ENCODE assay signal across 8 mouse cellular contexts in the genomic region with DNA sequence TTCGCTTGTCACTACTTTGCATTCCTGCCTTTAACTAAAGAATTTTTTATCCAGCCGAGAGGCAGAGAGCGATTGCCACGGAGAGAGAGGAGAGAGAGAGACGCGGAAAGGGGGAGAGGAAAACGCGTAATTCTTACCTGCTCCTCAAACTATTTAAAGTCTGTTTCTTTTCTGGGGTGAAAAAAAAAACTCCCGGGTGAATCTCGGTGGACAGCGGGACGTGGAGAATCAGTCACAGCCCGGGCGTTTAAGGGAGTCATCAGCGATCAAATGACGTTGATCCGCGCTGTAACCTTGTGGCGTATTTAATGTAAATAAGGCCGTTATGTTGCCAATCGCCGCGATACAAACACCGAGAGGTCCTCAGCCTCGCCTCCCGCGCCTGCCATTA. TPM values are rescaled to one million over a fixed set of nuclear protein-coding genes. Genes with fewer than 3 reads are reported as not detected.
DNase-seq lines count a peak whose midpoint lies in the region; ATAC-seq and TF ChIP-seq lines count a peak whose summit lies in the region.

Zfp536 (minus strand) TSS at position 330 of the 391 bp plus-strand sequence.

- no peaks in the 10 kb centered on the region for H3K36me3 ChIP-seq in lung, postnatal 0 days (ENCODE audit: insufficient read depth, low read length)
- no peaks in the 10 kb centered on the region for H3K36me3 ChIP-seq in embryonic facial prominence, embryonic 12.5 days
- H3K36me3 ChIP-seq in hindbrain, embryonic 15.5 days: no peaks in the 10 kb centered on the region
- H3K36me3 ChIP-seq in liver, postnatal 0 days (replicated peaks; ENCODE audit: insufficient read depth, low read length): no peaks in the 10 kb centered on the region

- no peak for TF ChIP-seq EP300 in lung, postnatal 0 days (IDR thresholded peaks at IDR 0.05)
- TF ChIP-seq EP300 in liver, postnatal 0 days (IDR thresholded peaks at IDR 0.05; ENCODE audit: low read depth): no peak

- no peak for TF ChIP-seq CTCF in lung, postnatal 0 days (IDR thresholded peaks at IDR 0.05)
- TF ChIP-seq CTCF in liver, postnatal 0 days (IDR thresholded peaks at IDR 0.05; ENCODE audit: low read depth): no peak

- peaks cover 58% of the 10 kb centered on the region for H3K27me3 ChIP-seq in lung, postnatal 0 days (replicated peaks; ENCODE audit: insufficient read depth, low read length)
- peaks cover 35% of the 10 kb centered on the region for H3K27me3 ChIP-seq in embryonic facial prominence, embryonic 12.5 days
- 0 out of 2 replicates have a peak, but pooled peaks cover 4% of the 10 kb centered on the region for H3K27me3 ChIP-seq in hindbrain, embryonic 15.5 days
- peaks cover 82% of the 10 kb centered on the region for H3K27me3 ChIP-seq in liver, postnatal 0 days (ENCODE audit: insufficient read depth, low read length)

- H3K4me2 ChIP-seq in lung, postnatal 0 days (replicated peaks; ENCODE audit: low read depth, low read length): peak within 1 kb of the TSS; percentile 75
- peak within 1 kb of the TSS; percentile 94 for H3K4me2 ChIP-seq in embryonic facial prominence, embryonic 12.5 days (replicated peaks)
- peak within 1 kb of the TSS; percentile 91 for H3K4me2 ChIP-seq in hindbrain, embryonic 15.5 days
- peak within 1 kb of the TSS; percentile 72; the same call in 1 of the 2 replicates for H3K4me2 ChIP-seq in liver, postnatal 0 days (ENCODE audit: low read depth, low read length)

- peaks cover 9% of the 10 kb centered on the region; the same call in 1 of the 2 replicates for H3K4me1 ChIP-seq in lung, postnatal 0 days (ENCODE audit: insufficient read depth, low read depth, low read length)
- peaks cover 30% of the 10 kb centered on the region for H3K4me1 ChIP-seq in embryonic facial prominence, embryonic 12.5 days
- peaks cover 26% of the 10 kb centered on the region for H3K4me1 ChIP-seq in hindbrain, embryonic 15.5 days (replicated peaks)
- H3K4me1 ChIP-seq in liver, postnatal 0 days (ENCODE audit: insufficient read depth): peaks cover 2% of the 10 kb centered on the region; the same call in 1 of the 2 replicates

- ATAC-seq in lung, postnatal 0 days: no peak
- no peak for ATAC-seq in embryonic facial prominence, embryonic 12.5 days (ENCODE audit: insufficient number of reproducible peaks, insufficient read depth, low FRiP score, low TSS enrichment)
- ATAC-seq in hindbrain, embryonic 15.5 days (ENCODE audit: low FRiP score, low read depth): no peak
- no peak for ATAC-seq in liver, postnatal 0 days
- no peak for ATAC-seq in activated CD4-positive, CD25-positive, alpha-beta regulatory T cell, adult 4 months

- H3K4me3 ChIP-seq in lung, postnatal 0 days (ENCODE audit: low read depth, low read length): peak within 1 kb of the TSS; percentile 51
- peak within 1 kb of the TSS; percentile 49 for H3K4me3 ChIP-seq in embryonic facial prominence, embryonic 12.5 days
- peak within 1 kb of the TSS; percentile 58 for H3K4me3 ChIP-seq in hindbrain, embryonic 15.5 days
- peak within 1 kb of the TSS; percentile 40; the same call in 1 of the 2 replicates for H3K4me3 ChIP-seq in liver, postnatal 0 days (ENCODE audit: low read depth, low read length)

- DNase-seq in lung, postnatal 0 days (ENCODE audit: low spot score): peak; percentile 22
- DNase-seq in lung, postnatal 4 days: no peak
- DNase-seq in liver, postnatal 0 days: no peak
- no peak for DNase-seq in c-Kit-positive CD71-positive TER-119-positive erythroid progenitor cells, embryonic 14.5 days (ENCODE audit: low spot score)
- no peak for DNase-seq in lung, postnatal 14 days

- WGBS in lung, postnatal 0 days: 1% methylated on average over 27 of the region's 27 CpGs
- WGBS in embryonic facial prominence, embryonic 12.5 days: under 1% methylated on average over 27 of the region's 27 CpGs
- under 1% methylated on average over 27 of the region's 27 CpGs for WGBS in hindbrain, embryonic 15.5 days
- whole genome bisulfite sequencing in liver, postnatal 0 days (ENCODE audit: insufficient replicate concordance): under 1% methylated on average over 27 of the region's 27 CpGs

- no peak within 1 kb of the TSS for H3K27ac ChIP-seq in lung, postnatal 0 days (ENCODE audit: low read length)
- H3K27ac ChIP-seq in embryonic facial prominence, embryonic 12.5 days: peak within 1 kb of the TSS; percentile 36; the same call in 1 of the 2 replicates
- H3K27ac ChIP-seq in hindbrain, embryonic 15.5 days (replicated peaks): peak within 1 kb of the TSS; percentile 84
- H3K27ac ChIP-seq in liver, postnatal 0 days (ENCODE audit: low read depth): no peak within 1 kb of the TSS

- H3K9ac ChIP-seq in lung, postnatal 0 days (replicated peaks; ENCODE audit: low read depth): no peak within 1 kb of the TSS
- peak within 1 kb of the TSS; percentile 61 for H3K9ac ChIP-seq in embryonic facial prominence, embryonic 12.5 days
- peak within 1 kb of the TSS; percentile 59 for H3K9ac ChIP-seq in hindbrain, embryonic 15.5 days
- H3K9ac ChIP-seq in liver, postnatal 0 days (replicated peaks): no peak within 1 kb of the TSS

- no peaks in the 10 kb centered on the region for H3K9me3 ChIP-seq in lung, postnatal 0 days (ENCODE audit: low read length)
- H3K9me3 ChIP-seq in embryonic facial prominence, embryonic 12.5 days: no peaks in the 10 kb centered on the region
- H3K9me3 ChIP-seq in hindbrain, embryonic 15.5 days: no peaks in the 10 kb centered on the region
- no peaks in the 10 kb centered on the region for H3K9me3 ChIP-seq in liver, postnatal 0 days (ENCODE audit: low read length)

RNA-seq across cellular contexts. Expression of gene Zfp536, which starts in this region (rescaled TPM):
- polyA plus RNA-seq in lung, postnatal 0 days (2015; fragmentation: Nextera tagmentation; extraction: Ambion mirVana): 3.2 and 3.5 TPM in 2 replicates
- 18.1 and 18.5 TPM in 2 replicates for polyA plus RNA-seq in embryonic facial prominence, embryonic 12.5 days (2016; fragmentation: Nextera tagmentation; extraction: Ambion mirVana)
- polyA plus RNA-seq in hindbrain, embryonic 15.5 days (2015; fragmentation: Nextera tagmentation; extraction: Ambion mirVana): 36.0 and 36.2 TPM in 2 replicates
- polyA plus RNA-seq in liver, postnatal 0 days (2015; fragmentation: Nextera tagmentation; extraction: Ambion mirVana): not detected in 2 replicates
- under 1 TPM in 1 of 2 experiments, not detected in 1; 0.40 TPM for polyA plus RNA-seq in activated CD4-positive, CD25-positive, alpha-beta regulatory T cell, adult 4 months (2017; shearing (Covaris generic))

Comparison
In these comparisons a context has a peak if more than half of its experiments do, and no peak if none do; other contexts are left out.
1. H3K27ac ChIP-seq: peak in embryonic facial prominence, embryonic 12.5 days (single experiment) and hindbrain, embryonic 15.5 days (single experiment); none in lung, postnatal 0 days (single experiment) and liver, postnatal 0 days (single experiment).
2. H3K9ac ChIP-seq: peak in embryonic facial prominence, embryonic 12.5 days (single experiment) and hindbrain, embryonic 15.5 days (single experiment); none in lung, postnatal 0 days (single experiment) and liver, postnatal 0 days (single experiment).
3. Peak in every context shown above with its lines, with median percentiles within 50 percentile points of each other: H3K4me2 ChIP-seq and H3K4me3 ChIP-seq.